Mouse (Mus musculus) G1E (cell line): ENCODE measurements around the gene Gm9747. TPM values are rescaled to one million over a fixed set of nuclear protein-coding genes. Genes with fewer than 3 reads are reported as not detected.

Experiments used
- ATAC-seq: 2 replicates; pipeline ENCODE4 v1.8.0; 2016; ENCODE audit warnings: mild to moderate bottlenecking; ENCODE audit not compliant: insufficient number of reproducible peaks, poor library complexity, low FRiP score, severe bottlenecking; ENCODE audit errors: extremely low read depth
- DNase-seq: peaks from one replicate; pipeline ENCODE4 v3.0.0; 2012; ENCODE audit warnings: low spot score
- H3K27me3 ChIP-seq: 2 replicates; pipeline ENCODE4 v1.6.1; 2012; ENCODE audit warnings: mild to moderate bottlenecking, low read length, inconsistent platforms; ENCODE audit not compliant: insufficient read depth
- H3K36me3 ChIP-seq: replicated peaks from 2 replicates; pipeline ENCODE3; 2012; ENCODE audit warnings: mild to moderate bottlenecking, inconsistent platforms
- H3K4me1 ChIP-seq: 2 replicates; pipeline ENCODE4 v1.6.1; 2012; ENCODE audit warnings: low read depth, low read length, inconsistent platforms, mixed read lengths; ENCODE audit not compliant: insufficient read depth
- H3K4me3 ChIP-seq: 2 replicates; pipeline ENCODE4 v1.5.1; 2012; ENCODE audit warnings: low read depth, mild to moderate bottlenecking, inconsistent platforms, low read length, moderate library complexity, mixed read lengths
- H3K9me3 ChIP-seq: replicated peaks from 2 replicates; pipeline ENCODE4 v1.6.1; 2012; ENCODE audit warnings: inconsistent platforms
- CTCF ChIP-seq: IDR thresholded peaks from 2 replicates; pipeline ENCODE4 v1.5.1; 2012; ENCODE audit warnings: low read depth, low read length, inconsistent platforms, mixed read lengths
- GATA1 ChIP-seq: IDR thresholded peaks from 2 replicates; pipeline ENCODE4 v1.6.1; 2012; ENCODE audit warnings: borderline replicate concordance, low read length, inconsistent platforms, mixed read lengths
- GATA2 ChIP-seq: IDR thresholded peaks from 2 replicates; pipeline ENCODE4 v1.6.1; 2012; ENCODE audit warnings: low read depth, low read length, inconsistent platforms, borderline replicate concordance
- POLR2AphosphoS5 ChIP-seq: IDR thresholded peaks from 2 replicates; pipeline ENCODE4 v1.6.1; 2012; ENCODE audit warnings: low read depth, low read length, inconsistent platforms; ENCODE audit not compliant: insufficient replicate concordance
- TAL1 ChIP-seq: conservative IDR thresholded peaks from 2 replicates; pipeline ENCODE4 v1.6.1; 2012; ENCODE audit warnings: low read depth, low read length, inconsistent platforms, mixed read lengths
- polyA plus RNA-seq: library from polyadenylated mRNA; stranded (reverse); fragments of >175 nt; gene quantifications from 2 replicates; pipeline ENCODE4 v1.2.3, GENCODE M21; 2012
- total RNA-seq, 2 experiments: library from RNA; stranded (forward) in 1 of 2; stranded (reverse) in 1 of 2; fragments of 200-1000 nt in 1 of 2; fragments of >200 nt in 1 of 2; fragmentation: Nextera tagmentation in 1 of 2; gene quantifications; 2 replicates each; pipeline ENCODE4 v1.2.3; 2014 to 2017

The Gm9747 gene
- not detected in 2 replicates for total RNA-seq (2014; fragmentation: Nextera tagmentation)
- total RNA-seq (2017) = 0.11 and 0.12 TPM in 2 replicates
- polyA plus RNA-seq = not detected in 2 replicates

GRCm38 (mm10) chr1:82232812-82233211 lies at the start of gene Gm9747:
Gene Gm9747, plus strand, starts transcription at chr1:82233112.
- no peak for ATAC-seq
- DNase-seq = no peak

GRCm38 (mm10) chr1:82183913-82184442 lies 48.9 kb upstream of the Gm9747 start:
- no peak overlapping the region for H3K4me3 ChIP-seq
- ATAC-seq (no peak), DNase-seq (no peak)
- no peaks in the 10 kb centered on the region for H3K27me3 ChIP-seq
- no peaks in the 10 kb centered on the region for H3K36me3 ChIP-seq
- TF ChIP-seq CTCF (no peak), GATA1 (no peak), GATA2 (no peak), POLR2AphosphoS5 (no peak), TAL1 (no peak)
- H3K4me1 ChIP-seq = no peaks in the 10 kb centered on the region
- no peaks in the 10 kb centered on the region for H3K9me3 ChIP-seq

More at GRCm38 (mm10) chr1:82232812-82233211, at the start of gene Gm9747:
- H3K4me3 ChIP-seq = no peak within 1 kb of the TSS
- H3K9me3 ChIP-seq = no peaks in the 10 kb centered on the region
- no peaks in the 10 kb centered on the region for H3K4me1 ChIP-seq
- no peaks in the 10 kb centered on the region for H3K27me3 ChIP-seq
- H3K36me3 ChIP-seq = no peaks in the 10 kb centered on the region
- TF ChIP-seq GATA1 (no peak), GATA2 (no peak), CTCF (no peak), POLR2AphosphoS5 (no peak), TAL1 (no peak)

GRCm38 (mm10) chr1:82188549-82189231 lies 44.2 kb upstream of the Gm9747 start:
- Histone ChIP-seq H3K4me3 (no peak overlapping the region), H3K4me1 (no peaks in the 10 kb centered on the region), H3K27me3 (no peaks in the 10 kb centered on the region), H3K9me3 (no peaks in the 10 kb centered on the region; the same call in 1 of the 2 replicates), H3K36me3 (no peaks in the 10 kb centered on the region)
- ATAC-seq (no peak), DNase-seq (no peak)
- no peak for TF ChIP-seq CTCF
- TF ChIP-seq GATA2 = no peak
- TF ChIP-seq POLR2AphosphoS5 = no peak
- TF ChIP-seq TAL1 = no peak
- TF ChIP-seq GATA1 = no peak

GRCm38 (mm10) chr1:82189516-82189915 lies 43.4 kb upstream of the Gm9747 start:
- no peak for DNase-seq
- ATAC-seq = no peak
- TF ChIP-seq GATA2 = no peak
- Histone ChIP-seq H3K9me3 (no peaks in the 10 kb centered on the region; the same call in 1 of the 2 replicates), H3K4me1 (no peaks in the 10 kb centered on the region), H3K27me3 (no peaks in the 10 kb centered on the region), H3K36me3 (no peaks in the 10 kb centered on the region), H3K4me3 (no peak overlapping the region)

GRCm38 (mm10) chr1:82191579-82191978 lies 41.3 kb upstream of the Gm9747 start:
- ATAC-seq (no peak), DNase-seq (no peak)
- H3K36me3 ChIP-seq = no peaks in the 10 kb centered on the region
- TF ChIP-seq TAL1 (no peak), CTCF (no peak), GATA2 (no peak), GATA1 (no peak), POLR2AphosphoS5 (no peak)
- H3K27me3 ChIP-seq = no peaks in the 10 kb centered on the region
- no peaks in the 10 kb centered on the region; the same call in 1 of the 2 replicates for H3K9me3 ChIP-seq
- H3K4me3 ChIP-seq = no peak overlapping the region
- no peaks in the 10 kb centered on the region for H3K4me1 ChIP-seq

GRCm38 (mm10) chr1:82199918-82200317 lies 33.0 kb upstream of the Gm9747 start:
- Histone ChIP-seq H3K4me3 (no peak overlapping the region), H3K27me3 (no peaks in the 10 kb centered on the region), H3K9me3 (no peaks in the 10 kb centered on the region), H3K4me1 (no peaks in the 10 kb centered on the region), H3K36me3 (no peaks in the 10 kb centered on the region)
- ATAC-seq (no peak), DNase-seq (no peak)
- no peak for TF ChIP-seq GATA2
- no peak for TF ChIP-seq GATA1
- TF ChIP-seq TAL1 = no peak
- no peak for TF ChIP-seq CTCF
- TF ChIP-seq POLR2AphosphoS5 = no peak

GRCm38 (mm10) chr1:82200636-82201035 lies 32.3 kb upstream of the Gm9747 start:
- no peak overlapping the region for H3K4me3 ChIP-seq
- H3K9me3 ChIP-seq = no peaks in the 10 kb centered on the region
- no peaks in the 10 kb centered on the region for H3K4me1 ChIP-seq
- ATAC-seq = no peak
- no peaks in the 10 kb centered on the region for H3K27me3 ChIP-seq
- TF ChIP-seq CTCF = no peak
- no peak for TF ChIP-seq GATA2
- no peak for TF ChIP-seq POLR2AphosphoS5
- no peak for TF ChIP-seq GATA1
- TF ChIP-seq TAL1 = no peak
- no peak for DNase-seq
- H3K36me3 ChIP-seq = no peaks in the 10 kb centered on the region
